Mouse (Mus musculus) urinary bladder, adult 18-20 months (tissue): Measurements from ENCODE around the gene Cyp2u1.

ENCODE experiments used
- DNase-seq, 2 experiments: peaks; one replicate each; pipeline ENCODE4 v3.0.0; 2022; ENCODE audit warnings: low spot score in 2 of 2, mixed read lengths in 2 of 2

Cyp2u1 gene

GRCm38 (mm10) chr3:131255399-131255981 lies 47.5 kb downstream of the Cyp2u1 start:
- no peak for DNase-seq

DNA sequence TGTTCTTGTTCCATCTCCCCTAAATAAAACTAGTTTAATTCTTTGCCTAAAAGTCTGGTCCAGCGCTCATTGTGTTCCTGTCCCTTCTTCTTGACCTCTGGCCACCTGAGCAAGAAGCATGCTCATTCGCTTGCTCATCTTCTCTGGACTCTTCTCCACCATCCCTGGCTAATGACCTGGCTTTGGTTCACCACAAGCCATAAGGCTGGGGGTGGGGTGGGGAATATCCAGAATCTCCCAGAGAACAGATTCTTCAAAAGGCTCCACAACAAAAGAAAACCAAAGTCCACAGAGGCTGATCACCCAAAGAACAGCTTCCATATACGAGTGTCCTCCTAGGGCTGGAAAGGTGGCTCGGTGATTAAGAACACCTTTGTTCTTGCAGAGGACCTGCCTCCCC lies 48.0 kb downstream of the Cyp2u1 start:
- no peak for DNase-seq

DNA sequence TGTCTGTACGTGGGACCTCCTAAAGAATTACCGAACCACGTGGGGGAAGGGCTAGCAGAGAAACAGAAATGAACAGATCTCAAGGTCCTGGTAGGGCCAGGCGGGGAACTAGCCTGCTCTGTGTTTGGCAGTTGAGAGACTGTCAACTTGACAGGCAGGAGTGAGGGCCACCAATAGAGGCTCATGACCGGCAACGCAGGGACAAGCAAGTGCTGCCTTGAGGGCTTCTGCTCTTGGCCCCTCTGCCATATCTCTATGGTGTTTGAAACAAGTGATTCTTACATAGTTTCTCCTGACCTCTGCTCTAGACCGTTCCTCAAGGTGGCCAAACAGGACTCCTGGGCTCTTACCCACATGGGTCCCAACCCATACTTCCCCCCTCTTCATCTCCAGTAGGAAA lies 51.4 kb downstream of the Cyp2u1 start:
- no peak for DNase-seq

GRCm38 (mm10) chr3:131250978-131251377 lies 52.0 kb downstream of the Cyp2u1 start:
- no peak for DNase-seq

- no peak for DNase-seq
These were observed 52.7 kb downstream of the Cyp2u1 start for GRCm38 (mm10) chr3:131250283-131250682.

DNA sequence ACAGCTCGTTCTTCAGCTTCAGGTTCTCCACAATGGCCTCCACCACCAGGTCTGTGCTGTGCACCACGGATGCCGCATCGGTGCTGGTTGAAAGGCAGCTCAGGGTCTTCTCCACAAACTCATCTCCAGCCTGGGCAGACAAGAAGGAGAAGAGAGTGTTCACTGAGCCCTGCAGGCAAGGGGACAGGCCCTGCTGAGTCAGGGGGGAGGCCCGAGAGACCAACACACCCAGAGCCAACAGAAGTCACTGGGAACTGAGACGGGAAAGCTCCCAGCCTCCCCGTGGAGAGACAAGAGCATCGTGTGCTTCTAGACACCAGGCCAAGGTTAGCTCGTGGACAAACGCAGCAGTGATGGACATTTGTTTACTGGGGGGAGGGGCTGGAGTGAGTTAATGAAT lies 54.6 kb downstream of the Cyp2u1 start:
- no peak for DNase-seq

GRCm38 (mm10) chr3:131247851-131248250 lies 55.2 kb downstream of the Cyp2u1 start:
- DNase-seq = no peak

DNA sequence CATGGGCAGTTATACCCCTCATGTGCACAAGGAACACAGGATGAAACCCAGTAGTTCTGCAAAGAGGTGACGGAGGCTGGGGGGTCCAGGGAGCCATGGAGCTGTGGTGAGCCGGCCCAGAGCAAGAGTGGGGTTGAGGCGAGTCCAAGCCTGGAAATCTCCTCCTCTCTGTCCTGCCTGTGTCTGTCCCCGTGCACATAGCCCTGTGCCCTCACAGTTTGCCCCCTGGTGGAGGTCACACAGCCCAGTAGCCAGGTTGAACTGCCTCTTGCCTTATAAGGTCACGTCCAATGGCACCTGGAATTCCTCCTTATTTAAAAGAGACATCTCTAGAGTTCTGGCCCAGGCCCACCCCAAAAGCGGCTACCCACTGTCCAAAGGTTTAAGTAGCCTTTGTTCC lies 55.6 kb downstream of the Cyp2u1 start:
- DNase-seq = no peak

DNA sequence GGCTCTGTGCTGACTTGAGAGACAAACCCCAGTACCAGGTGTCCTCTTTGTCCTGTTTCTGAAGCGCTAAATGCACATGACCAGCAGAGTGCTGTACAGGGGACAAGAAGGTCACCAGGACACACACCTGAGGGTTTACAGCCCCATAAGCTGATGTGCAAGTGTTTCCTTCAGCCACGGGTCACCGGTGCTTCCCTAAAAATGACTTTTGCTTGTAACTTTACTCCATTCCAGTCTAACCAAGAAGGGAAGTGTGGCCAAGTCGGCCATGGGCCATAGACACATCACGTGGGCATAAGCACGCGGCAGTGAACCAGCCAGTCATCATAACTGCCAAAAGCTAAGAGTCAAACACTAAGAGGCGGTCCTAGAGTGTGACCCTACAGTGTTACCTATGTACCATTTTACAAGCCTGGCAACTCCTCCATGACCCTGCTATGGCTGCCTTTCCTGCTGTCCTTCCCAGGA lies 56.4 kb downstream of the Cyp2u1 start:
- no peak for DNase-seq

DNA sequence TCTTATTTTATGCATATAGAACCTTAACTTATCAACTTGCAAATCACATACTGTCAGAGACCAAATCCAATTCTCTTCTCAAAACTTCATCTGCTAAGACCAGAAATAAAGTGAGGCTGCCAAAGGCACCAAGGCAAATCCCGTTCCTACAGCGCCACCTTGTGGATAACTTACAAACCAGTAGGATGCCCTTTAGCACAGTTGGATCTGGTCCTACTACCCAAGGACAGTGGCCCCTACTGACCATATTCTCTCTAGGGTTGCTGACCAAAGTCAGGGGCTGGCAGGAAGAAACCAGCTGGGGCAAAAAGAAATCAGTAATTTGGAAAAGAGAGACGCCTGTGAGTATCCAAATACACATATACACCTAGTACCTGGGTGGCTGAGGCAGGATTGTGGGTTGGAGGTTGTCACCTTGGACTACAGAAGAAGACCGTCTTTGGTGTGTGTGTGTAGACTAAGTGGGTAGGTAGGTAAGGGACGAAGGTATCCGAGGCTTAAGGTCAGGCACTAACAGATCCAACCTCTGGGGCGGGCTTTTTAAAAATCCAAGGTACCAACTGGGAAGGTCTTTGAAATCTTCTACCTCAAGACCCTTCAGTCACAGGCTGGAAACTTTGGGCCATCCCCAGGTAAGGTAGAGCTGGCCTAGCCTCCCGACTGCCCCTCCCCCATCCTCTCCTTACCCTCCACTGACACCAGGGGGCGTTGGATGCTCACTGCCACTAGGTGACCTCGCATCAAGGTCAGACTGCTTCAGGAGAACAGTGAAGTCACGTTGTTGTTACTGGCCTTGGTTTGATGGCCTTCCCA lies 57.1 kb downstream of the Cyp2u1 start:
- DNase-seq = no peak
